18 mouse cellular contexts compared by ENCODE assay signal in the genomic region with DNA sequence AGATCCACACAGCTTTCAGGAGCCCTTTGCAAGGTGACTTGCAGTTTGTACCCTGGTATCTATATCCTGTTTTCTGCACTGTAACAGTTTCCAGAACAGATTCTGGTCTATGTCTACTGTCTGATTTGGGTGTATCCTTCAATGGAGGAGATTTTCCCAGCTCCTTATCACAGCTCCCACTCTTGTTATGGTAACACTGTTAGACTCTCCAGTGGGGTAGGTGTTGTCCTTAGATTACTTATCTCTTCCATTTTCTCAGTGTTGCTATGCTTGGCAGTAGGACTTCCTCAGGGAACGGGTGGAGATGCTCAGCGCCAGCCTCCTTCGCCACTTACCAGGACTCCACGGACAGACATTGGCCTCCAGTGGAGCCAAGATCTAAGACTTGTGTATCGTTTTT.
DNase-seq lines count a peak whose midpoint lies in the region; ATAC-seq lines count a peak whose summit lies in the region.
"Had no signal": no experiment of that assay in that cellular context is flagged by ENCODE, and none has a peak within 500 bp of the region (broad histone marks: within the 10 kb centered on the region; RNA-seq: fewer than 3 reads in every experiment).

No protein-coding gene starts in this region.

- no peaks in the 10 kb centered on the region for H3K36me3 ChIP-seq in heart, embryonic 14.5 days (ENCODE audit: control insufficient read depth, insufficient read depth, low read length)
- no peaks in the 10 kb centered on the region for H3K36me3 ChIP-seq in heart, embryonic 10.5 days
- no peaks in the 10 kb centered on the region for H3K36me3 ChIP-seq in heart, embryonic 16.5 days (ENCODE audit: control insufficient read depth, insufficient read depth)
- H3K36me3 ChIP-seq: embryonic facial prominence, embryonic 10.5 days; intestine, embryonic 15.5 days; kidney, embryonic 15.5 days had no signal

- H3K27ac ChIP-seq in heart, embryonic 14.5 days (replicated peaks in 1 of 2; ENCODE audit: control insufficient read depth in 1 of 2, insufficient read depth in 1 of 2, low read depth in 2 of 2, low read length in 2 of 2): no peak overlapping the region
- H3K27ac ChIP-seq in heart, embryonic 10.5 days: no peak overlapping the region
- no peak overlapping the region for H3K27ac ChIP-seq in heart, embryonic 16.5 days (ENCODE audit: low read length)
- H3K27ac ChIP-seq: embryonic facial prominence, embryonic 10.5 days; forebrain, embryonic 13.5 days; hindbrain, embryonic 14.5 days; intestine, embryonic 15.5 days; kidney, embryonic 15.5 days had no signal

- H3K27me3 ChIP-seq in heart, embryonic 14.5 days (ENCODE audit: control insufficient read depth, insufficient read depth, low read length): no peaks in the 10 kb centered on the region
- H3K27me3 ChIP-seq in heart, embryonic 10.5 days (ENCODE audit: insufficient read depth, poor library complexity, severe bottlenecking): no peaks in the 10 kb centered on the region
- H3K27me3 ChIP-seq in heart, embryonic 16.5 days (ENCODE audit: control insufficient read depth, insufficient read depth, low read length): no peaks in the 10 kb centered on the region
- H3K27me3 ChIP-seq: forebrain, embryonic 13.5 days; intestine, embryonic 15.5 days; kidney, embryonic 15.5 days had no signal

- H3K4me1 ChIP-seq in heart, embryonic 14.5 days (ENCODE audit: control insufficient read depth in 2 of 2, insufficient read depth in 2 of 2, low read length in 2 of 2): no peaks in the 10 kb centered on the region
- H3K4me1 ChIP-seq in heart, embryonic 10.5 days: peaks cover 3% of the 10 kb centered on the region; the same call in 1 of the 2 replicates
- H3K4me1 ChIP-seq in heart, embryonic 16.5 days (ENCODE audit: control insufficient read depth, insufficient read depth, low read length): no peaks in the 10 kb centered on the region
- H3K4me1 ChIP-seq: embryonic facial prominence, embryonic 10.5 days; forebrain, embryonic 13.5 days; intestine, embryonic 15.5 days; kidney, embryonic 15.5 days had no signal

- H3K9ac ChIP-seq in heart, embryonic 14.5 days (ENCODE audit: low read length): no peak overlapping the region
- no peak overlapping the region for H3K9ac ChIP-seq in heart, embryonic 16.5 days (ENCODE audit: low read length)
- H3K9ac ChIP-seq: forebrain, embryonic 13.5 days; hindbrain, embryonic 14.5 days; intestine, embryonic 15.5 days; kidney, embryonic 15.5 days had no signal

- 18% methylated on average over 5 of the region's 5 CpGs for WGBS in heart, embryonic 14.5 days
- 29% methylated on average over 5 of the region's 5 CpGs for WGBS in heart, embryonic 10.5 days
- 38% methylated on average over 5 of the region's 5 CpGs for WGBS in heart, embryonic 16.5 days

- peak; percentile 11 to 31 for DNase-seq in heart, adult 18-20 months
- DNase-seq in heart, adult 8-10 months (ENCODE audit: low spot score): no peak
- DNase-seq in heart, embryonic 10.5 days (ENCODE audit: low spot score): no peak
- peak; percentile 9 for DNase-seq in telencephalon, adult 2 months (ENCODE audit: low read depth, low spot score)
- no peak for DNase-seq in kidney, adult 9 months
- DNase-seq: adrenal gland, adult 2 months; adrenal gland, postnatal 25 days; cerebellum, adult 2 months; cerebellum, postnatal 10 days; gastrocnemius, postnatal 10 days; kidney, adult 18-20 months had no signal

- H3K4me2 ChIP-seq in heart, embryonic 14.5 days (ENCODE audit: low read length): no peak overlapping the region
- no peak overlapping the region for H3K4me2 ChIP-seq in heart, embryonic 16.5 days (ENCODE audit: low read depth, low read length)
- H3K4me2 ChIP-seq: forebrain, embryonic 13.5 days; hindbrain, embryonic 14.5 days; intestine, embryonic 15.5 days; kidney, embryonic 15.5 days had no signal

- ATAC-seq in heart, embryonic 14.5 days (ENCODE audit: insufficient number of reproducible peaks, insufficient read depth, low FRiP score, low read depth): peak; percentile 82
- peak; percentile 73 for ATAC-seq in heart, embryonic 16.5 days (replicated peaks; ENCODE audit: extremely low read depth, insufficient read depth, low FRiP score)
- ATAC-seq: forebrain, embryonic 13.5 days; intestine, embryonic 15.5 days had no signal

- H3K9me3 ChIP-seq in heart, embryonic 14.5 days (ENCODE audit: control insufficient read depth, low read length): peaks cover 2% of the 10 kb centered on the region; the same call in 1 of the 2 replicates
- no peaks in the 10 kb centered on the region for H3K9me3 ChIP-seq in heart, embryonic 10.5 days
- H3K9me3 ChIP-seq in heart, embryonic 16.5 days (replicated peaks; ENCODE audit: control insufficient read depth, low read length): no peaks in the 10 kb centered on the region
- H3K9me3 ChIP-seq: embryonic facial prominence, embryonic 10.5 days; forebrain, embryonic 13.5 days; intestine, embryonic 15.5 days; kidney, embryonic 15.5 days had no signal

- H3K4me3 ChIP-seq in heart, embryonic 14.5 days (ENCODE audit: control insufficient read depth in 1 of 2, insufficient read depth in 1 of 2, low read depth in 1 of 2, low read length in 2 of 2): no peak overlapping the region
- H3K4me3 ChIP-seq in heart, embryonic 10.5 days: no peak overlapping the region
- H3K4me3 ChIP-seq in heart, embryonic 16.5 days (ENCODE audit: low read length): no peak overlapping the region
- H3K4me3 ChIP-seq: embryonic facial prominence, embryonic 10.5 days; forebrain, embryonic 13.5 days; intestine, embryonic 15.5 days; kidney, embryonic 15.5 days had no signal

Comparison
In these comparisons a context has a peak if more than half of its experiments do, and no peak if none do; other contexts are left out.
1. DNase-seq: peak in heart, adult 18-20 months (2 of 2) and telencephalon, adult 2 months (single experiment); none in heart, adult 8-10 months (single experiment), heart, embryonic 10.5 days (single experiment) and kidney, adult 9 months (single experiment).